Mouse (Mus musculus): ENCODE measurements around the gene Hsd17b11. TPM values are rescaled to one million over a fixed set of nuclear protein-coding genes. Genes with fewer than 3 reads are reported as not detected.

The Hsd17b11 gene
- polyA plus RNA-seq, 1 experiment from 2014 or later = 19.1 TPM

DNA sequence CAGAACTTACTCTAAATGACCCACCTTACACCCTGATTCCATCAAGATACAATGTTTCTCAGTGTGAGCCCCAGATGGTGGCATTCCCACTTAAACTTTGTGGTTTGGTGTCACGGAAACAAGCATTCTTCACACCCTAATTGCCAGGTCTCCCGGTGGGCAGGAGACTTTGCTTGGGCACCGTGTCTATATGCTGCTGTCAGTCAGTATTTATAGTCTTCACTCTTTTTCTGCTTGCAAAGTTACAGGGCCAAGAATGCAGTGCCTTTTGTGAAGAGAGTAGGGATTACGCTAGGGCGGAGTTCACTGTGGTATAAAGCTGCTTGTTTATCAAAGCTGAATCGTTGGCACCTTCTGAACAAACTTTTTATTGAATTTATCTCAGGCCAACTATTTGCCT lies 78.5 kb downstream of the Hsd17b11 start:
- no peak for ATAC-seq (ENCODE audit: low FRiP score, low TSS enrichment)
- H3K9ac ChIP-seq (ENCODE audit: low read length) = no peak overlapping the region
- no peaks in the 10 kb centered on the region for H3K27me3 ChIP-seq (ENCODE audit: control insufficient read depth, insufficient read depth, low read length)
- H3K4me2 ChIP-seq (replicated peaks; ENCODE audit: low read depth) = no peak overlapping the region
- no peak for DNase-seq (ENCODE audit: low spot score)
- H3K36me3 ChIP-seq (ENCODE audit: control insufficient read depth, insufficient read depth, low read length) = no peaks in the 10 kb centered on the region
- H3K4me3 ChIP-seq (ENCODE audit: low read depth, low read length) = no peak overlapping the region
- WGBS = 37% methylated on average over 6 of the region's 6 CpGs
- no peak for TF ChIP-seq EP300 (optimal IDR thresholded peaks at IDR 0.05)
- H3K27ac ChIP-seq (replicated peaks) = no peak overlapping the region
- no peaks in the 10 kb centered on the region for H3K9me3 ChIP-seq (ENCODE audit: control insufficient read depth, low read length)
- 0 out of 2 replicates have a peak, but pooled peaks cover 2% of the 10 kb centered on the region for H3K4me1 ChIP-seq (replicated peaks; ENCODE audit: control insufficient read depth, insufficient read depth)

DNA sequence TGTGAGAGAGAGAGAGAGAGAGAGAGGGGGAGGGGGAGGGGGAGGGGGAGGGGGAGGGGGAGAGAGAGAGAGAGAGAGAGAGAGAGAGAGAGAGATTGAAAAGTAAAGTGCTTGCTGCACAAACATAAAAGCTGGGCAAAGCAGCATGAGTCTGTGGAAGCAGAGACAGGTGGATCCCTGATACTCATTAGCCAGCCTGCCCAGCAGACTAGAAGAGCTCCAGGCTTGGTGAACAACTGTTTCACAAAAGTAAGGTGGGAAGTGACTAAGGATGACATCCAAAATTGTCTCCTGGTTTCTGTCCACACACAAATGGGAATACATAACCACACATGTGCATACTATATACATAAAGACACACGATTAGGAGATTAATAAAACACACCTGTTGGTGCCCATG lies 81.9 kb downstream of the Hsd17b11 start:
- no peak overlapping the region for H3K9ac ChIP-seq (ENCODE audit: low read length)
- 0 out of 2 replicates have a peak, but pooled peaks cover 2% of the 10 kb centered on the region for H3K4me1 ChIP-seq (replicated peaks; ENCODE audit: control insufficient read depth, insufficient read depth)
- no peak for TF ChIP-seq EP300 (optimal IDR thresholded peaks at IDR 0.05)
- TF ChIP-seq CTCF (IDR thresholded peaks at IDR 0.05; ENCODE audit: low read depth) = no peak
- WGBS = 66% methylated on average over 1 of the region's 1 CpGs
- H3K27ac ChIP-seq (replicated peaks) = no peak overlapping the region
- no peaks in the 10 kb centered on the region for H3K36me3 ChIP-seq (ENCODE audit: control insufficient read depth, insufficient read depth, low read length)
- H3K4me3 ChIP-seq (ENCODE audit: low read depth, low read length) = no peak overlapping the region
- no peaks in the 10 kb centered on the region for H3K9me3 ChIP-seq (ENCODE audit: control insufficient read depth, low read length)
- no peaks in the 10 kb centered on the region for H3K27me3 ChIP-seq (ENCODE audit: control insufficient read depth, insufficient read depth, low read length)
- no peak overlapping the region for H3K4me2 ChIP-seq (replicated peaks; ENCODE audit: low read depth)
- DNase-seq (ENCODE audit: low spot score) (no peak), ATAC-seq (ENCODE audit: low FRiP score, low TSS enrichment) (no peak)

Small RNAs within 50 kb of the gene (microRNA-seq; reads per million reads assigned to microRNA genes)
- gene Mir5619 = 1.3 reads per million

Other genes starting within 250 kb of the Hsd17b11 start
- 7.7 and 8.4 TPM in 2 replicates for gene Klhl8, start 110.7 kb downstream of the Hsd17b11 start, polyA plus RNA-seq (2015; fragmentation: Nextera tagmentation; extraction: Ambion mirVana)
- 3.2 and 3.4 TPM in 2 replicates for gene Hsd17b13, start 44.5 kb downstream of the Hsd17b11 start, polyA plus RNA-seq (2015; fragmentation: Nextera tagmentation; extraction: Ambion mirVana)
- gene Nudt9, start 24.4 kb upstream of the Hsd17b11 start, polyA plus RNA-seq (2015; fragmentation: Nextera tagmentation; extraction: Ambion mirVana) = 53.0 and 57.1 TPM in 2 replicates
- 0.35 TPM in 1 of 2 replicates, not detected in the other for gene Gm17660, start 55.7 kb upstream of the Hsd17b11 start, polyA plus RNA-seq (2015; fragmentation: Nextera tagmentation; extraction: Ambion mirVana)
- gene Sparcl1, start 91.8 kb upstream of the Hsd17b11 start, polyA plus RNA-seq (2015; fragmentation: Nextera tagmentation; extraction: Ambion mirVana) = 206 and 241 TPM in 2 replicates
- not detected in 2 replicates for gene Dspp, start 148.8 kb upstream of the Hsd17b11 start, polyA plus RNA-seq (2015; fragmentation: Nextera tagmentation; extraction: Ambion mirVana)
- gene Dmp1, start 180.7 kb upstream of the Hsd17b11 start, polyA plus RNA-seq (2015; fragmentation: Nextera tagmentation; extraction: Ambion mirVana) = 0.46 and 0.48 TPM in 2 replicates

All from stomach, postnatal 0 days (tissue).